Mouse (Mus musculus) cerebellum, adult 9-11 months (tissue): ENCODE results near the gene 4930579G24Rik.

Experiments
- DNase-seq: peaks from one replicate; pipeline ENCODE4 v3.0.0; 2022

Gene 4930579G24Rik

DNA sequence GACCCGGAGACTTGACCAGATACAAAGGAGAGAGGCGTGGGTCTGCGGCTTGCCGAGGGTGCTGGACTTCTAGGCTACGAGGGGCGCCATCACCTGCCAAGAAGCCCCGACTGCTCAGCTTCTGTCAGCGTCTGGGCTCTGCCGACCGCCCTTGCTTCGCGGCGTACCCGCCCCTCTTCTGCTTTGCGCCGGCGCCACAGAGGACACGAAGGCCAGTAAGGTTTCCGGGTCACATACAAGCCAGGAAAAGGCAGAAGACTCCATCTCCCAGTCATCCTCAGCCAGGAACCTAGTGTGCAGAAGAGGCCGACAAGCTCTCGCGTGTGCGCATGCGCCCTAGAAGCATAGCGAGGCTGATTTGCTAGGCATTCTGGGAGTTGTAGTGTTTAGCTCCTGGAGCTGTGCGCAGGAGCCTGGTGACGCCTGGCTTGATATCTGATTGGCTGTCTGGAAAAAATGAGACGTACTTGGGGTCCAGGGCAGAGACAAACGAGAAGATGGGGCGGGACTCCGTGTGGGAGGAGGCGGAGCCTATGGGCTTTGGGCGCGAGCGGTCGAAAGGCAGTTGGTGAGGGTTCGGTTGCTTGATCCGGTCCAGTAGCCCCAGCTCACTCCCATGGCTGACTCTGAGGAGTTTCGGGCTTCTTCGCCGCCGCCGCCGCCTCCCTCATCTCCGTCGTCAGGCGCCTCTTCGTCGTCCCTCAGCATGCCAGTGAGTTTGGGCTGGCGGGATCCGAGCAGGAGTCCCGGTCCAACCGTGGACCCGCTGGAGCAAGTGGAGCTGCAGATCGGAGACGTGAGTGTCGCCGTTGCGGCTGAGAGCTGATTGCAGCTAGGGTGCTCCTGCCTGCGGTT is at the start of gene 4930579G24Rik:
4930579G24Rik (plus strand) TSS at position 519 of the 855 bp plus-strand sequence.
- DNase-seq, result peak; percentile 100

DNA sequence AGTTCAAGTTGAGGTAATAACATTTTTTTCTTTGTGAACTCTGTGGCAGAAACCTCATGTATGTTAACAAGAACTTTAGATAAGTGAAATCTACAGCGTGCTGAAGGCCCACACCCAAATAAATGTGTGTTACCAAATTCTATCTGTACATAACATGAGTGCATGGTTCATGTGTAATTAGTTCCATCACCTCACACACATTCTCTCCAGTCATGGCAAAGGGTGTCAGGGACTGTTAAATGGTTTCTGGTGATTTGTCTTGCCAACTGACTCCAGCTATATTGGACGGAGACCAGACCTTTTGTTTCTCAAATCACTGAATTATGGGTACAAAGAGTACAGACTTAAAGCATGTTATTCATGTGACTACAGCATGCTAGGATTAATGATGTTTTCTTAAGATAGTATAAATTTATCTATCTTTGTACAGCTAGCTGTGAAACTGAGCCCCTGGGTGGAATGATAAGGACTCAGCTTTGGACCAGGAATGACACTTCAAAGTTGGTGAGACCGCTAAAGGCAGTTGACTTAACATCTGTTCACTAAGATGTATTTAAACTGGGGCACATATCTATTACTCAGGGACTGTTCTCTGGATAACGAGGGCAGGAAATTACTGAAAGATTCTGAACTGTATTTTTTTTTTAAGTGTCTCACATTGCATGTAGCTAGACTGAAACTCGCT is 48.8 kb upstream of the 4930579G24Rik start:
- no peak for DNase-seq

DNA sequence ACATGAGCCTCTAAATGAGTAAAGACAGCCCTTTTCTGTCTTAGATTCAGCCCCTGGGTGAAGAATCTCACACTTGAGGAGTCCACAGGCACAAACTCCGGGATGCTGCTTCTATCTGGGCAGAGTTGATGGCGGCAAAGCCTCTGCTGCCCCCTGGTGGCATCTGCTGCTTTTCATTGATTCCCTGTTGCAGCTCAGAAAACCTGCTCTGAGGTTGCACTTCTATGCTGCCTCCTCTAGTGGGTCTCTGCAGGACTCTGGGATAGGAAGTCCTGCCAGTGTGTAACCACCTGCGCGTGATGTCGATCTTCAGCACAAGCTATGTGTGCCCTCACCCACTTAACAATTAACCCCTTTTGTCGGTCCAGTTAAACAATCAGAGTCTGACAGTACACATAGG is 42.1 kb upstream of the 4930579G24Rik start:
- DNase-seq, result peak; percentile 89

DNA sequence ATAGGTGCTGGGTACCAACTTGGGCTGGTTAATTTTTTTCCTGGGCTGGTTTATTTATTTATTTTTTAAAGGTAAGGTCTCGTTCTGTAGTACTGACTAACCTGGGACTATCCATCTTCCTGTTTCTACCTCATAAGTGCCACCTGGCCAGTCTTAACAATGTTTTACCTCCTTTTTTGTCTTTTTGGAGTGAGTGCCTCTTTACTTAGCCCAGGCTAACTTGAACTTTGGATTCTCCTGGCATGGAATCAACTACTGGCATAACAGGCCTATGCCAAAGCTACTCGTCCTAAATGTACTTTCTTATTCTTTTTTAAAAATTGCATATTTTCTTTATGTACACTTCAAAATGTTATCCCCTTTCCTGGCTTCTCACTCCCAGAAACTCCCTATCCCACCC is 39.2 kb upstream of the 4930579G24Rik start:
- DNase-seq, result no peak

DNA sequence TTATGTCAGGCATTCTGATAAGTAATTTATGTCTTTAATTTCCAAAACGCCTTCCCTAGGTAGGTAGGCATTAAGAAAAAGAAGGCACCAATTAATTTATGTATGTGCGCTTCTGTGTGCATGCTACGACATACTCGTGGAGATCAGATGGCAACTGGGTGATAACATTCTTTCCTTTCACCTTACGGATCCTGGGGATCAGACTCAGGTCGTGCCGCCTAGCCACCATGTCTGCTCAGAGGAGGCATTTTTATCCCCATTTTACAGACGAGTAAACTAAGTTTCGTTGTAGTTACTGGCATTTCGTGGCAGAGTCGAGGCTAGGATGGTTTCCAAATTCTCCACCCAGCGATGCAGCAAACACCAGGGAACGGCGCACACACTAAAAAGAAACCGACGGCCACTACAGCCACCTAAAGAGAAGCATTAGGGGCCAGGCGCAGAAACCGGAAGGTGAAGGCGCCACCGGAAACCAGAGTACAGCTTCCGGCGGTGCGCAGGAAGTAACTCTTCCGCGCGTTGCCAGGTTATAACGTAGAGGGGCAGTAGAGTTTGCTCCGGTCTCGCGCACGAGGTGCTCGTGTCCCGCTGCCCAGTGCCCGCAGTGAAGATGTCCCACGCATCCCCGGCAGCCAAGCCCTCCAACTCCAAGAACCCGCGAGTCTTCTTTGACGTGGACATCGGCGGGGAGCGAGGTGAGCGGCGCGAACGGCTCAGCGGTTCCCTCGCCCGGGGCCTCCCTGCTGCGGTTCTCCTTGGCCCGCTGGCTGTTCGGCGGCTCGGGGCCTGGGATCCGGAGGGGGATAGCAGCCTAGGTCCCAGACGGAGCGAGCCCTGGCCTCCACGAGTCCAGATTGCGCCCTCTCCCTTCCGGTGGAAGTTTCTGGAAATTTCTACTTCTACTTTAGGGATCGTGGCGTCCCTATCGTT is 37.8 kb upstream of the 4930579G24Rik start, which contains the start of gene Ppid:
Ppid (plus strand) TSS at position 480 of the 930 bp plus-strand sequence.
- peak; percentile 80 for DNase-seq

DNA sequence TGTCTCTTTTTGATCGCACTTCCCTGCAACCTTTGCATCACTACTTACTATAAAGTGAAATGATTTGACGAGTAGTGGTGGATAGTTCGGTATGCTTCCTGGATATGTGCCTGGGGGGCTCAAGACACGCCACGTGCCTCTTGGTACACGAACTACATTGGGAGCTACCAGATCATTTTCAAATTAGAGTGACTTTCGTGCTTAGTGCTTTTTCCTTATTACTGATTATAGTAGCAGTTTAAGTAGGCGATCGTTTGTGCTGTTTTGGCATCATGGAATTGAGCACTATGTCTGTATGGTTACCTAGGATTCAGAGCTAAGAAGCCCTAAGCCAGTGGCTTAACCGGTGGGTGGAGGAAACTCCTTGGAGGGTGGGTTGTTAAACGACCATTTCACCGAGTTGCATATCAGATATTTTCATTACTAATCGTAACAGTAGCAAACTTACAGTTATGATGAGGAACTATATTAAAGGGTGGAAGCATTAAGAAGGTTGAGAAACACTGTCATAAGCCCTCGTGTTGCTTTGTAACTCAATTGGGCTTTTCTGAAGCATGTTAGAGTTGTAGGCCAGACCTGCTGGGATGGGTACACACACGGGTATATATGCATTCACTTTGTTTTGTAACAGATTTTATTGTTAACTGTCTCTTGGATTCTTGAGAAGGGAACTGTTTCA is 36.9 kb upstream of the 4930579G24Rik start:
- DNase-seq, result no peak

DNA sequence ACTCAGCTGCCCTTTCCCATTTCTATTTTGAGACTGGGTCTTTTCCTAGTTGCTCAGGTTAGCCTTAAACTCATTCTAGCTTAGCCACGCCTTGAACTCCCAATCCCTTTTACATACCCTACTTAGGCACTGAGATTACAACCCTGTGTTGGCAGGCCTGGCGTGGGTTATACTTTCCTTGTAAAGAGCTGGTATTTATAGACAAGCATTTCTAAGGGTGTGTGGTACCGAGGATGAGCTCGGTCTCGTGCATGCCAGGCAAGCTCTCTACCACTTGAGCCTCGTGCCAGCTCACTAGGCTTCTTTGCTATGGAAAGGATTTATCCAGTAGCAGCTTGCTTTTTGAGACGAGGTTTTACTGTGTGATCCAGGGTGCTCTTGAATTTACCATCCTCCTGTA is 33.4 kb upstream of the 4930579G24Rik start:
- DNase-seq, result no peak

DNA sequence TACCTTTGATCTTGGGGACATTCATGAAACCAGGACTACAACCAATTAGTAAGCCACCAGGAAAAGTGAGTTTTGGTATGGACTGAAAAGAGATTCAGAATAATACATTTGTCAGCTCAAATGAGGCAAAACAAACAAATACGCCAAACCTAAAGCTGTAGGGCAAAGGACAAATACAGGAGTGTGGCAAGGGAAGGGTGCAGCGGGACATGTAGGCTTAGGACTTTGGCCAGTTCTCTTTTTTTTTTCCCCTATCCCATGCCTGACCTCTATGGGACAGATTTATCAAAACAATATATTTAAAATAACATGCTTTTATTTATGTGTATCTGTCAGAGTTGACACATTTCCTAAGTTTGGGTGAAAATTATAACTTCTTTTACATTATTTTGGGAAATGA is 19.0 kb upstream of the 4930579G24Rik start:
- no peak for DNase-seq

DNA sequence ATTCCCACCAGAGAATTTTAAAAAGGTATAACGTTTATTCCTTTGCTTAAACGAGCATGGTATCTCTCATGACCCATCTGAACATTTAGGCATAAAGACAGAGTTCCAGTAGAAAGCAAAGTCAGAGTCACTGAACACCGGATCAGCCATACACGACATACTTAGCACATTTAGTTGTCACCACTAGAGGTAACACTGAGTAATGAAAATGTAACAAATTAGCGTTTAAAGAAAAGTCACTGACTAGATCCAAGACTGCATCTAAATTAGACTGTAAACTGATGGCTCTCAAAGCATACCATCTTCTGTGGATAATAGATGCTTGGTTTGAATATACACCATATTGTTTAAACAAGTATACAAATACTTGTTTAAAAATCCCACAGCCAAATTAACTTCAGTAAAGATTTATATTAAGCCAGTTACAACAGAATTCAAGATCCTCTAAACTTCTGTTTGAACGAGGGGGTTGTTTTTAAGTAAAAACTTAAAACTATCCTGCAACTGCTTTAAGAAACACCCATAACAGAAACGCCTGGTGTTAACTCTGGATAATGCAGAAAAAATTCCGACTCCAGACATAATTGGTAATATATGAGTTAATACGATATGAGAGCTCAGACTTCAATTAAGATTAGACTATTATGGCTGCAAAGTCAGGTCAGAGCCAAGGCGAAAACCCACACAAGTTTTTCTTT is 1.2 kb upstream of the 4930579G24Rik start:
- no peak for DNase-seq

DNA sequence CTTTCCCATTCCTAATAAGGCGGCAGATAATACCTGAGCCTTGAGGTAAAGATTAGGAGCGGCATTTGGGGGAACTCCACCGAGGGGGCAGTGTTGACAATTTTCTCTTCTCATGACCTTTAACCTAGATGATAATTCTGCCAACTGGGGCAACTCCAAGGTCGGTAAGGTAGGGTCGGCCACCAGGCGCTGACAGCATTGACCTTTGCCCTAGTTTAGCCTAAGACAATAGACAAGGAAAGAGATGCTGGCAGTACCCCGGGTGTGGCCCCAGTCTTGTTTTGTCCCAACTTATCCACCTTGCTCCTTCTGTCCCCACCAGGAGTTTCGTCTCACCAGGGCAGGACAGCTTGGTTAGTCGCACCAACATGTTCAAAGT is 708 bp upstream of the 4930579G24Rik start:
- no peak for DNase-seq

DNA sequence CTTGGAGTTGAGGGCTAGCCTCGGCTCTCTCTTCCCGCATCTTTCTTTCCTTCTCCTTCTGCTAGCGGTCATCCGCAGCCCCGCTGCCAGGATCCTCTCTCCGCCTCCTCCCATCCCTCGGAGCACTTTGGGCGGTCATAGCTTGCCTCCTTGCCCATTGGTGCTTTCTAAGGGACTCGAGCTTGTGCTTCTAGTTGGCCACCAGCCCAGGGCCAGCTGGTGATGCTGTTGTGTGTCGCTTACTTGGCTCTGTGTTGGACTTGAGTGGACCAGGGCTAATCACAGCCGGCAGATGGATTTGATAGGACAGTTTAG is 494 bp downstream of the 4930579G24Rik start, which contains the start of gene Etfdh:
Etfdh (minus strand) TSS at position 85 of the 315 bp plus-strand sequence.
- DNase-seq, result peak; percentile 93

DNA sequence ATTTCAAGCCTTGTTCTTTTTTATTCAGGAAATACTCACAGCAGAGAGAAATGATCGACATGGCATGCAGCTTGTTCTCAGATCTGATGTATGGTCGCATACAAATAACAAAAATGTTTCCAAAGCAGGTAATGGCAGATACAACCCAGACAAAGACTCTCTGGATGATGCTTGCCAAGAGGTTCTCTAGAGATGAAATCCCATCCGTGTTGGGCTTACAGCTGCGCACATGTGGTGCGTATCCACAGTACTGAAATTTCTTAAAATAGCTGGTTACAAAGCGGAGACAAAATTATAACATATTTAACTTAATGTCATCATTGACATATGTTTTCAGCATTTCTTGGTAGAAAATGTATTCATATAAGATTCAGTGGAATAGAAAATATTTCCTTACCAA is 23.2 kb downstream of the 4930579G24Rik start:
- DNase-seq, result no peak

DNA sequence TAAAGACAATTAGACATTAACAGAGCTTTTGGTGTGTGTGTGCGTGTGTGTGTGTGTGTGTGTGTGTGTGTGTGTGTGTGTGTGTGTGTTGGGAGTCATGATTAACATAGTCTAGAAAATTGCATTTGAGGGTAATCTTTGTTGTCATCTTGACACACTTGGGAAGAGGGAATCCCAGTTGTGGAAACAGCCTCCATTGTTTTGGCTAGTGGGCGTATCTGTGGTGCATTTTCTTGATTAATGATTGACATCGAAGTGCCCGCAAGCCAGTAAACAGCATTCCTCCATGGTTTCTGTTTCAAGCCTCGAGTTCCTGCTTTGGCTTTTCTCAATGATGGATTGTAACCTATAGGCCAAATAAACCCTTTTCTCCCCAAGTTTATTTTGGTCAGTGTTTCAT is 27.8 kb downstream of the 4930579G24Rik start:
- DNase-seq, result no peak

DNA sequence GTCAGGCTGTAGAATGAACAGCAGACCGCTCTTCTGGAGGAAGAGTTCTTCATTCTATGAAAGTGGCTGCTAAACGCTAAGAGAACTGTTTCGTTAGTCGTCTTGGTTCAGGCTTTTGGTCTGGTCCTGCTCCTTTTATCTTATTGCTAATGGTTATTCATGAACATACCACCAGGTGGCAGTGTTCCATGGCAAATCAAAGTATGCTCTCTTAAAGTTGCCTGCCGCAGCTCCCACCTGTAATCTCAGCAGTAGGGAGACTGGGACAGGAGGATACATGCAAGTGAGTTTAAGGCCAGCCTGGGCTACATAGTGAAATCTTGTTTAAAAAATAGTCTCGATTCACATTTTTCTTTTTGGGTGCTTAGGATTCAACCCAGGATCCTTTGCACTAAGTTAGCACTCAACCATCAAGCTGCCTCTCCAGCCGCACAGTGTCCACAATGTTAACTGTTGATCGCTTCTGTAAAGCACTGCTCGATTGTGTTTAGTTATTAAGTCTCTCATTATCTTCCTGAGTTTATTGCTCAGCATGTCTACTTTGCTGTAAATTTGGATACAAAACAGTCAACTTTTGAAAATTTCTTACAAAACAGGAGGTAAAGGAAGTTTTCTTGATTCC is 36.0 kb downstream of the 4930579G24Rik start:
- peak; percentile 24 for DNase-seq

DNA sequence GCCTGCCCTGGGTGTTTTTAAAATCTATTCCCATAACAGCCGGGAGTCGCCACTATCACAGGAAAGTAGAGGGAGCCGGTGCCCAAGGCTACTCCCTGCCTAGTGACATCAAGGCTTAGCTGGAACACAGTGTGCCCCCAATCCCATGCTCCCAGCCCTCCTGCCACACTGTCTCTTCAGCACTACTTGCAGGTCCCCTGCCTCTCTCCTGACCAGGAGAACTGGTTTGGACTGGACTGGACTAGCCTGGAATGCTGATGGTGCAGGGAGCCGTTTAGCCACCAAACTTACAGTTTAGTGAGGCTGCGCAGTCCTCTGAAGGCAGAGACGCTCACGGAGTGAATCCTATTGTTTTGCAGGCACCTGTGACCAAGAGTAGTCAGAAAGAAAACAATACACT is 41.7 kb downstream of the 4930579G24Rik start:
- DNase-seq, result no peak

DNA sequence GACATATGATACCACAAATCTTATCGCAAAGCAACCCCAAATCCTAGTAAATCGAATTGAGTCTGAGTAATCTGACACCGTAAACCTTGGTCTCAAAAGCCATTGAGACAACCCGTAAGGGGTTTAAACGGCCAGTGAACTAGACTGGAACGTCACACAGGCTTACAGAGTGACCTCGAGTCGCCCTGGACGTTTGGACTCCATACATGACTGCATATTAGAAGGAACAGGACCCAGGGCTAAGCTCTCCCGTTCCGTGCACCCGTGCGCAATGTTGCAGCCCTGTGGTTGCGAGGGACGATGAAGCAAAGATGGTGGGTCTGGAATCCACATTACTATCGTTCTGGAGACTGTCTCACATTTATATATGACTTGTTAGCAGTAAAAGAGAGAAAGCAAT is 43.3 kb downstream of the 4930579G24Rik start:
- no peak for DNase-seq

DNA sequence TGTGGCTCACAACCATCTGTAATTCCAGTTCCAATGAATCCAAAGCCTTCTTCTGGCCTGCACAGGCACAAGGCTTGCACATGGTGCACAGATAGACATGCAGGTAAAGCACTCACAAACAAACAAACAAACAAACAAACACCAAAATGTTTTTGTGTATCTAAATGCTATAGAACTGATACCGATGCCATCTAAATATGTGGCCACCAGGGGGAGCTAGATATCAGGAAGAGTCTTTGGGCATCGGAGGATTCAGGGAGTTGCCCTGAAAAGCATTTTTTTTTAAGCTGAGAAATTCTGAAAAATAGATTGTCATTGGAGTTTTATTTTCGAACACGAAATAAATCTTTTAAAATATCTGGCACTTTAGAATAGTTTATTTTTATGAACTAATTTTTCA is 44.2 kb downstream of the 4930579G24Rik start:
- DNase-seq, result peak; percentile 14

DNA sequence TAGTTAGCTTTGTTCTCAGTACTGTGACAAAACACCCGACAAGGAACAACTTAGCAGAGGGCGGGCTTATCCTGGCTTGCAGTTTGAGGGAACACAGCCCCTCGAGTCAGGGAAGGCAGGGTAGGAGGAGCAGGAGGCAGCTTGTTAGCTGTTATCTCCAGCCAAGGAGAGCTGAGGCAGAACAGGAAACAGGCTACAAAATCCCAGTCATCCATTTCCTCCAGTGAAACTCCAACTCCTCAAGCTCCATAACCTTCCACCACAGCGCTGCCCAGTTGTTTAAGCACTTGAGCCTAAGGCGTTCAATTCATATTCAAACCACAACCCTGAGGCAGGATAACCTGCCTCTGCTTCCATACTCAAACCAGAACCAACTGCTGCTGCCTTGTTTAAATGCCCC is 45.8 kb downstream of the 4930579G24Rik start:
- no peak for DNase-seq

DNA sequence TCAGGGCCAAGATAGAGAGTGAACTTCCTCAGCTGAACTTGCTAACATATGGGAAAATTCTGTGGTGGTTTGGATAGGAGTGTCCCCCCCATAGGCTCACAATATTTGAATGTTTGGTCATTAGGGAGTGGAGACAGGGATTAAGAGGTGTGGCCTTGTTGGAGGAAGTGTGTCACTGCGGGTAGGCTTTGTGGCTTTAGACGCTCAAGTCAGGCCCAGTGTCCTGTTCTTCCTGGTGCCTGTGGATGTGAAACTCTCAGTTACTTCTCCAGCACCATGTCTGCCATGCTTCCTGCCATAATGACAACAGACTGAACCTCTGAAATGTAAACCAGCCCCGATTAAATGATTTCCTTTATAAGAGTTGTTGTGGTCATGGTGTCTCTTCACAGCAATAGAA is 47.5 kb downstream of the 4930579G24Rik start:
- DNase-seq, result no peak
